Mouse (Mus musculus): ENCODE data around the gene Tcp10a.
"Not testable (repeated sequence)": the region's sequence is repeated elsewhere in the genome, so short reads cannot be mapped to it uniquely, and the experiment has no call there.

GRCm38 (mm10) chr17:7377907-7378306 is 53.5 kb downstream of the Tcp10a start:
- not testable (repeated sequence) for TF ChIP-seq CTCF (IDR thresholded peaks at IDR 0.05; ENCODE audit: low read depth, low read length); POLR2A (IDR thresholded peaks at IDR 0.05; ENCODE audit: extremely low read depth, insufficient read depth, low read length)

Measured in liver, adult 2 months (tissue).